Mouse (Mus musculus) liver, embryonic 14.5 days (tissue): ENCODE measurements around the gene Pmepa1.

Experiments used
- CTCF ChIP-seq: IDR thresholded peaks from 2 replicates; pipeline ENCODE4 v1.5.1; 2016; ENCODE audit warnings: antibody characterized with exemption, low read depth, control low read depth
- EP300 ChIP-seq: IDR thresholded peaks from 2 replicates; pipeline ENCODE4 v1.6.1; 2016; ENCODE audit warnings: antibody characterized with exemption, low read depth

GRCm38 (mm10) chr2:173284771-173285170 lies 8.4 kb upstream of the Pmepa1 start:
- TF ChIP-seq CTCF (no peak), EP300 (no peak)
